Mouse (Mus musculus) heart, postnatal 0 days (tissue): ENCODE measurements at regions not wholly inside any gene's neighbourhood (a gene's known extent, or its start where the extent isn't known, plus 50 kb on each side); places are given as distances from the start of the nearest gene placed in this dataset.

ENCODE experiments used
- CTCF ChIP-seq: IDR thresholded peaks from 2 replicates; pipeline ENCODE4 v1.5.1; 2016; ENCODE audit warnings: antibody characterized with exemption, control low read depth, low read depth
- EP300 ChIP-seq: IDR thresholded peaks from 2 replicates; pipeline ENCODE4 v1.6.1; 2016; ENCODE audit warnings: antibody characterized with exemption, low read depth

DNA sequence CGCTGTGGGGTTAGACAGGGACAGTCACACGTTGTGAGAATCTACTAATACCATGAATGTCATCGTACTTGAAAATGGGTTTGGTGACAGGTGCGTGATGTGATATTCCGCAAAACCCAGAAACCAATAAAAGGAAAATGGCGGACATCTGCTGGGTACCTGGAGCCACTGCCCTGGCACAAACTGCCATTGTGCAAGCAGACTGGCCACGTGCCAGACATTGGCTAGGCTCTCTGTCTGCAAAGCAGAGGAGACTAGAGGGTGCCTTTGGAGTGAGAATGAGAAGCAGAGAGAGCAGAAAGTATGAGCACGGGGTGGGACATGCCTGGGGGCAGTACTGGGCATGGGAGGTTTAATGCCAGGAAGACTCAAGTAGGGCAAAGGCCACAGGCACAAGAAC lies 98.5 kb upstream of the Kazn start:
- TF ChIP-seq CTCF (no peak), EP300 (no peak)
